Mouse (Mus musculus) brain, embryonic 14.5 days (tissue): ENCODE data around the gene Tnfsfm13.

Experiments used
- CTCF ChIP-seq: fragments of 200-500 bp; IDR thresholded peaks from 2 replicates; pipeline ENCODE4 v1.5.1; 2012; ENCODE audit warnings: inconsistent platforms, mild to moderate bottlenecking, moderate library complexity, borderline replicate concordance; ENCODE audit not compliant: insufficient read depth, insufficient read length; ENCODE audit errors: extremely low read depth
- POLR2A ChIP-seq: fragments of 200-500 bp; IDR thresholded peaks from 2 replicates; pipeline ENCODE4 v1.6.1; 2012; ENCODE audit warnings: mild to moderate bottlenecking, inconsistent platforms, borderline replicate concordance; ENCODE audit not compliant: poor library complexity, insufficient read depth, insufficient read length, severe bottlenecking; ENCODE audit errors: extremely low read depth

DNA sequence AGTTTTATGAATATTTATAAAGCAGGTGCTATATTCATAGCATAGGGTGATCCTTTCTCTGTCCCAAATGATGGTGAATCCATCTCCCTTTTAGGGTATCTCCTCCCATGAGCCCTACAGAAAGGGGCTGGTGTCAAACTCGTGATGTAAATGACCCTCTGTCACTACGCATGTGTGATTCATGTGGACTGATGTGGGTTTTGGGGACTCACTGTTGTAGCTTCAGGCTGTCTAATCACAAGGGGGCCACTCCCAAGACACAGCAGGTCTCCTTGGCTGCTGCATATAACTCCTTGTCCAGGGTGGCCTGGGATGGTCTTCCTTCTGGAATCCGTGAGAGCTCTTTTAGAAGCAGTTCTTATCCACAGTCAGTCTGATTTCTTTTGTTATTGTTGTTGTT lies 14.6 kb upstream of the Tnfsfm13 start:
- TF ChIP-seq CTCF (no peak), POLR2A (no peak)
